Comparison of ENCODE assay signal across 14 mouse cellular contexts in the genomic region with DNA sequence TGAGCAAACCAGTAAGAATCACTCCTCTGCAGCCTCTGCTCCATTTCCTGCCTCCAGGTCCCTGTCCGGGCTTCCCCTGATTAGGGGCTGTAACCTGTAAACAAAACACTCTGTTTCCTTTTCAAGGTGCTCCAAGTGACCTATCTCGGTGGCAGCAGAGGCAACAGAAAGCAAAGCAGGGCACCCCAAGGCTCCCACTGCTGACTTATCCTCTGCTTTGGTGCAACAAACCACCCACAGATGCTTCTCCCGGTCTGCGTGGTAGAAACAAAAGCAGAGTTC.
DNase-seq lines count a peak whose midpoint lies in the region; ATAC-seq lines count a peak whose summit lies in the region.
"Had no signal": no experiment of that assay in that cellular context is flagged by ENCODE, and none has a peak within 500 bp of the region (broad histone marks: within the 10 kb centered on the region; RNA-seq: fewer than 3 reads in every experiment).

No protein-coding gene starts in this region.

- 37% methylated on average over 4 of the region's 4 CpGs for WGBS in kidney, embryonic 15.5 days
- 43% methylated on average over 4 of the region's 4 CpGs for WGBS in intestine, embryonic 15.5 days
- 41% methylated on average over 4 of the region's 4 CpGs for WGBS in forebrain, embryonic 12.5 days

- H3K27me3 ChIP-seq in kidney, embryonic 15.5 days, result no peaks in the 10 kb centered on the region
- no peaks in the 10 kb centered on the region for H3K27me3 ChIP-seq in intestine, embryonic 15.5 days (replicated peaks)
- peaks cover 14% of the 10 kb centered on the region for H3K27me3 ChIP-seq in forebrain, embryonic 12.5 days

- H3K4me3 ChIP-seq in kidney, embryonic 15.5 days (replicated peaks), result no peak overlapping the region
- H3K4me3 ChIP-seq in brown adipose tissue, adult 24 weeks (ENCODE audit: insufficient read depth, low read depth, low read length), result no peak overlapping the region
- H3K4me3 ChIP-seq in intestine, embryonic 15.5 days (replicated peaks), result no peak overlapping the region
- H3K4me3 ChIP-seq in forebrain, embryonic 12.5 days (replicated peaks), result no peak overlapping the region
- H3K4me3 ChIP-seq: erythroblast, embryonic 14.5 days had no signal

- no peak for ATAC-seq in kidney, embryonic 15.5 days (replicated peaks; ENCODE audit: low FRiP score)
- ATAC-seq in intestine, embryonic 15.5 days, result no peak
- ATAC-seq in forebrain, embryonic 12.5 days (ENCODE audit: low FRiP score), result no peak
- no peak for ATAC-seq in megakaryocyte progenitor cell, adult 5-6 weeks (replicated peaks; ENCODE audit: poor library complexity)
- ATAC-seq: midbrain, embryonic 16.5 days had no signal

- H3K9ac ChIP-seq in kidney, embryonic 15.5 days, result no peak overlapping the region
- H3K9ac ChIP-seq in intestine, embryonic 15.5 days, result no peak overlapping the region
- H3K9ac ChIP-seq in forebrain, embryonic 12.5 days, result no peak overlapping the region

- H3K4me2 ChIP-seq in kidney, embryonic 15.5 days, result 0 out of 2 replicates have a peak overlapping the region, but pooled peaks have one; percentile 1
- no peak overlapping the region for H3K4me2 ChIP-seq in intestine, embryonic 15.5 days (replicated peaks)
- H3K4me2 ChIP-seq in forebrain, embryonic 12.5 days, result no peak overlapping the region

- no peaks in the 10 kb centered on the region for H3K36me3 ChIP-seq in kidney, embryonic 15.5 days
- no peaks in the 10 kb centered on the region for H3K36me3 ChIP-seq in intestine, embryonic 15.5 days
- no peaks in the 10 kb centered on the region for H3K36me3 ChIP-seq in forebrain, embryonic 12.5 days (replicated peaks)

- H3K4me1 ChIP-seq in kidney, embryonic 15.5 days, result peaks cover 48% of the 10 kb centered on the region
- peaks cover 18% of the 10 kb centered on the region for H3K4me1 ChIP-seq in brown adipose tissue, adult 24 weeks (ENCODE audit: control insufficient read depth, insufficient read depth, insufficient read length, low read length)
- peaks cover 22% of the 10 kb centered on the region; the same call in 1 of the 2 replicates for H3K4me1 ChIP-seq in intestine, embryonic 15.5 days (replicated peaks)
- peaks cover 10% of the 10 kb centered on the region for H3K4me1 ChIP-seq in forebrain, embryonic 12.5 days

- peak overlapping the region; percentile 91 for H3K27ac ChIP-seq in kidney, embryonic 15.5 days
- H3K27ac ChIP-seq in brown adipose tissue, adult 24 weeks (replicated peaks; ENCODE audit: low read depth, low read length), result peak overlapping the region; percentile 96
- H3K27ac ChIP-seq in intestine, embryonic 15.5 days, result peak overlapping the region; percentile 22; the same call in 1 of the 2 replicates
- no peak overlapping the region for H3K27ac ChIP-seq in forebrain, embryonic 12.5 days

- H3K9me3 ChIP-seq in kidney, embryonic 15.5 days (replicated peaks), result no peaks in the 10 kb centered on the region
- no peaks in the 10 kb centered on the region for H3K9me3 ChIP-seq in intestine, embryonic 15.5 days
- no peaks in the 10 kb centered on the region for H3K9me3 ChIP-seq in forebrain, embryonic 12.5 days

- no peak for DNase-seq in kidney, adult 9 months
- DNase-seq in 3T3-L1 (ENCODE audit: low read depth, low spot score), result peak; percentile 14
- no peak for DNase-seq in testis, postnatal 10 days (ENCODE audit: low spot score)
- DNase-seq: cerebellum, postnatal 14 days; gastrocnemius, postnatal 10 days; left cerebral cortex, postnatal 4 days; thymus, postnatal 25 days had no signal
